Mouse (Mus musculus): ENCODE measurements around the gene Nprl2.

DNA sequence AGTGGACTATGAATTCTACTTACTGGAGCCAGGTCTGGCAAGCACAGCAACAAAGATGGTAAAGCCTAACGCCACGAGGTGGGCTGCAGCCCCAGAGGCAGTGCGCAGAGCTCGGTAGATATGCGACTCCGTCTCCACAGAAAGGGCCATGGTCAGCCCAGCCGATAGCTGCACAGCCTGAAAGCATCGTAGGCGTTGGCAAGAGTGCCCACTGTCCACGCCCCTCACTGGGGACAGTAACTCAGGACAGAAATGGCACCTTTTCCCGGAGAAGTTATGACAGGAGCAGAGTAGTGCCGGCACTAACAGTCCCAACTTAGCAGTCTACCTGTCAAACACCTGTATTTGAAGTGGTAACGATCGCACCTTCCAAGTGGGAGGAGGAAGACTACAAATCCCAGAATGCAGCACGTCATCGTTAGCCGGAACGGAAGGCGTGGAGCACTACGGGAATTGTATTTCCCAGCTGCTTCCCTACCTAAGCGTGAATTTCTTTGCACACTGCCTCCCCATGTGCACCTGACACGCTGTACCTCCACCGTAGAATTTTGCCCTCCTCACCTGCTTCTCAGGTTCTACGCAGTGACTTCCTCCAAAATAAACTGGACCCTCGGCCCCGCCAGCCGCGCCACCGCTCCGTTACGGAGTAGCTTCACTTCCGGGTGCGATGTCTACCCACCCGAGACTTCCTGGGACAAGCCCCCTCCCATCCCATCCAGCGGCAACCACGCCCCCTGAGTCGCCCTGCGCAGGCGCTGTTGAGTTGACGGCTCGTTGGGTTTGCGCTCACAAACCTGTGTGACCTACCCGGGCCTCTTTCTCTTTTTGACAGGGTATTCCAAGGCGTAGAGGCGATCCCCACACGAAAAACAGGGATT, at the start of gene Nprl2, which contains the start of gene Cyb561d2:
- TF ChIP-seq CTCF (IDR thresholded peaks at IDR 0.05; ENCODE audit: low read depth) (no peak), EP300 (IDR thresholded peaks at IDR 0.05; ENCODE audit: low read depth) (no peak)
